Mouse (Mus musculus): ENCODE data around the gene Dguok.

GRCm38 (mm10) chr6:83440510-83441258, 66.1 kb downstream of the Dguok start:
- no peak for TF ChIP-seq CTCF (IDR thresholded peaks at IDR 0.05; ENCODE audit: borderline replicate concordance, extremely low read depth, insufficient read depth, insufficient read length)
- no peak for TF ChIP-seq POLR2A (IDR thresholded peaks at IDR 0.05; ENCODE audit: borderline replicate concordance, extremely low read depth, insufficient read depth, insufficient read length, poor library complexity, severe bottlenecking)
